20 mouse cellular contexts compared by ENCODE assay signal in genomic region chr4:102821786-102822185, GRCm38 (mm10).
DNase-seq lines count a peak whose midpoint lies in the region; ATAC-seq and TF ChIP-seq lines count a peak whose summit lies in the region.
"Had no signal": no experiment of that assay in that cellular context is flagged by ENCODE, and none has a peak within 500 bp of the region (broad histone marks: within the 10 kb centered on the region; RNA-seq: fewer than 3 reads in every experiment).

No protein-coding gene starts in this region.

- H3K4me2 ChIP-seq in CH12.LX (ENCODE audit: insufficient read depth, low read depth, poor library complexity, severe bottlenecking): no peak overlapping the region
- no peak overlapping the region for H3K4me2 ChIP-seq in lung, postnatal 0 days (replicated peaks; ENCODE audit: low read depth, low read length)
- H3K4me2 ChIP-seq in stomach, postnatal 0 days (replicated peaks; ENCODE audit: low read depth): no peak overlapping the region
- H3K4me2 ChIP-seq: embryonic facial prominence, embryonic 13.5 days; forebrain, embryonic 12.5 days; heart, embryonic 13.5 days; hindbrain, embryonic 12.5 days had no signal

- H3K36me3 ChIP-seq in CH12.LX (replicated peaks in 1 of 2; ENCODE audit: control insufficient read depth in 1 of 2, insufficient read depth in 1 of 2, low read length in 1 of 2): no peaks in the 10 kb centered on the region
- H3K36me3 ChIP-seq in lung, postnatal 0 days (ENCODE audit: insufficient read depth, low read length): no peaks in the 10 kb centered on the region
- no peaks in the 10 kb centered on the region for H3K36me3 ChIP-seq in stomach, postnatal 0 days (ENCODE audit: control insufficient read depth, insufficient read depth, low read length)
- H3K36me3 ChIP-seq: embryonic facial prominence, embryonic 13.5 days; forebrain, embryonic 12.5 days; heart, embryonic 13.5 days; hindbrain, embryonic 12.5 days had no signal

- peak; percentile 66 for TF ChIP-seq EP300 in CH12.LX (IDR thresholded peaks at IDR 0.05; ENCODE audit: low read length)
- peak; percentile 95 for TF ChIP-seq EP300 in lung, postnatal 0 days (IDR thresholded peaks at IDR 0.05)
- no peak for TF ChIP-seq EP300 in stomach, postnatal 0 days (optimal IDR thresholded peaks at IDR 0.05)

- no peaks in the 10 kb centered on the region for H3K27me3 ChIP-seq in CH12.LX (replicated peaks)
- H3K27me3 ChIP-seq in lung, postnatal 0 days (replicated peaks; ENCODE audit: insufficient read depth, low read length): no peaks in the 10 kb centered on the region
- H3K27me3 ChIP-seq in stomach, postnatal 0 days (ENCODE audit: control insufficient read depth, insufficient read depth, low read length): no peaks in the 10 kb centered on the region
- H3K27me3 ChIP-seq: embryonic facial prominence, embryonic 13.5 days; forebrain, embryonic 12.5 days; heart, embryonic 13.5 days; hindbrain, embryonic 12.5 days had no signal

- in situ Hi-C loops in CH12.LX (cut with MboI; ENCODE audit: low pct_ligation_motif_present, low pct_unique_long_range_greater_than_20kb, low sequenced_read_pairs): no loop called here

- peaks cover 9 to 27% of the 10 kb centered on the region in 2 experiments; a peak in 3 of 4 replicates for H3K4me1 ChIP-seq in CH12.LX (ENCODE audit: control insufficient read depth in 1 of 2, insufficient read depth in 2 of 2)
- peaks cover 16% of the 10 kb centered on the region for H3K4me1 ChIP-seq in lung, adult 2 months (ENCODE audit: control insufficient read depth, insufficient read depth, low read length)
- no peaks in the 10 kb centered on the region for H3K4me1 ChIP-seq in lung, postnatal 0 days (ENCODE audit: insufficient read depth, low read depth, low read length)
- no peaks in the 10 kb centered on the region for H3K4me1 ChIP-seq in stomach, postnatal 0 days (replicated peaks; ENCODE audit: control insufficient read depth, insufficient read depth)
- H3K4me1 ChIP-seq: heart, embryonic 13.5 days; hindbrain, embryonic 12.5 days had no signal

- peak; percentile 93 for ATAC-seq in lung, postnatal 0 days
- ATAC-seq in stomach, postnatal 0 days (ENCODE audit: low FRiP score, low TSS enrichment): no peak
- ATAC-seq: forebrain, embryonic 16.5 days; hindbrain, embryonic 16.5 days had no signal

- WGBS in lung, adult 2 months: 28% methylated on average over 4 of the region's 4 CpGs
- 30% methylated on average over 4 of the region's 4 CpGs for WGBS in lung, postnatal 0 days
- 28% methylated on average over 4 of the region's 4 CpGs for WGBS in stomach, postnatal 0 days

- no peak for TF ChIP-seq POLR2A in CH12.LX (IDR thresholded peaks at IDR 0.05; ENCODE audit: low read depth, low read length)
- 0 out of 2 replicates have a peak, but pooled peaks have one; percentile 31 for TF ChIP-seq POLR2A in lung, adult 2 months (IDR thresholded peaks at IDR 0.05; ENCODE audit: borderline replicate concordance, extremely low read depth, low read depth, low read length)

- no peak for TF ChIP-seq RAD21 in CH12.LX (IDR thresholded peaks at IDR 0.05; ENCODE audit: low read depth, low read length)

- H3K9me3 ChIP-seq in CH12.LX (replicated peaks; ENCODE audit: low read length): no peaks in the 10 kb centered on the region
- H3K9me3 ChIP-seq in lung, postnatal 0 days (ENCODE audit: low read length): no peaks in the 10 kb centered on the region
- no peaks in the 10 kb centered on the region for H3K9me3 ChIP-seq in stomach, postnatal 0 days (ENCODE audit: control insufficient read depth, low read length)
- H3K9me3 ChIP-seq: embryonic facial prominence, embryonic 13.5 days; forebrain, embryonic 12.5 days; heart, embryonic 13.5 days; hindbrain, embryonic 12.5 days had no signal

- no peak overlapping the region for H3K9ac ChIP-seq in CH12.LX (ENCODE audit: insufficient read depth, low read depth)
- no peak overlapping the region for H3K9ac ChIP-seq in lung, postnatal 0 days (replicated peaks; ENCODE audit: low read depth)
- H3K9ac ChIP-seq in stomach, postnatal 0 days (ENCODE audit: low read length): no peak overlapping the region
- H3K9ac ChIP-seq: embryonic facial prominence, embryonic 13.5 days; forebrain, embryonic 12.5 days; heart, embryonic 13.5 days; hindbrain, embryonic 12.5 days had no signal

- dilution Hi-C loops in CH12.LX (cut with MboI; ENCODE audit: extremely low pct_ligation_motif_present, extremely low pct_unique_long_range_greater_than_20kb, low sequenced_read_pairs): no loop called here

- H3K27ac ChIP-seq in CH12.LX (ENCODE audit: insufficient read depth, low read depth): no peak overlapping the region
- H3K27ac ChIP-seq in lung, postnatal 0 days (ENCODE audit: low read length): peak overlapping the region; percentile 68
- H3K27ac ChIP-seq in stomach, postnatal 0 days (replicated peaks): no peak overlapping the region
- H3K27ac ChIP-seq: embryonic facial prominence, embryonic 13.5 days; forebrain, embryonic 12.5 days; gastrocnemius, adult 2 months; heart, embryonic 13.5 days; hindbrain, embryonic 12.5 days had no signal

- TF ChIP-seq CTCF in CH12.LX (conservative IDR thresholded peaks at IDR 0.05 in 1 of 2, IDR thresholded peaks at IDR 0.05 in 1 of 2; ENCODE audit: low read depth in 2 of 2, low read length in 2 of 2): no peak
- no peak for TF ChIP-seq CTCF in lung, adult 2 months (IDR thresholded peaks at IDR 0.05; ENCODE audit: insufficient read depth, low read length)
- TF ChIP-seq CTCF in lung, postnatal 0 days (IDR thresholded peaks at IDR 0.05): no peak
- TF ChIP-seq CTCF in stomach, postnatal 0 days (IDR thresholded peaks at IDR 0.05; ENCODE audit: low read depth): no peak

- no peaks in the 10 kb centered on the region for H3K79me2 ChIP-seq in CH12.LX (replicated peaks; ENCODE audit: control insufficient read depth, extremely low read depth, insufficient read depth, poor library complexity, severe bottlenecking)

- no peak overlapping the region for H3K4me3 ChIP-seq in CH12.LX (replicated peaks in 1 of 3; ENCODE audit: low read depth in 2 of 3, low read length in 2 of 3, poor library complexity in 1 of 3)
- H3K4me3 ChIP-seq in lung, adult 2 months (replicated peaks; ENCODE audit: extremely low read depth, low read depth, low read length): no peak overlapping the region
- H3K4me3 ChIP-seq in lung, postnatal 0 days (ENCODE audit: low read depth, low read length): no peak overlapping the region
- H3K4me3 ChIP-seq in stomach, postnatal 0 days (ENCODE audit: low read depth, low read length): no peak overlapping the region
- H3K4me3 ChIP-seq: embryonic facial prominence, embryonic 13.5 days; forebrain, embryonic 12.5 days; gastrocnemius, adult 2 months; heart, embryonic 13.5 days; hindbrain, embryonic 12.5 days had no signal

- peak; percentile 40 for DNase-seq in CH12.LX (ENCODE audit: extremely low read depth)
- DNase-seq in lung, adult 2 months: peak; percentile 9
- peak; percentile 69 for DNase-seq in lung, postnatal 0 days (ENCODE audit: low spot score)
- DNase-seq in lung, postnatal 36 days: peak; percentile 79
- no peak for DNase-seq in stomach, postnatal 0 days (ENCODE audit: low spot score)
- no peak for DNase-seq in adrenal gland, adult 8-10 months
- no peak for DNase-seq in adrenal gland, postnatal 25 days
- DNase-seq: adrenal gland, postnatal 10 days; cerebellum, adult 11-12 months; cerebellum, adult 9-10 months; cerebellum, postnatal 25 days; gastrocnemius, adult 2 months; gastrocnemius, postnatal 25 days; heart, postnatal 4 days had no signal

TF ChIP-seq in CH12.LX, 34 proteins besides CTCF, POLR2A, EP300 and RAD21 (continues in another document):
- TF ChIP-seq MAZ (IDR thresholded peaks at IDR 0.05; ENCODE audit: low read depth, low read length): no peak
- TF ChIP-seq ETS1 (conservative IDR thresholded peaks at IDR 0.05; ENCODE audit: low read depth, low read length): no peak; the same call in 1 of the 2 replicates
- TF ChIP-seq JUND (conservative IDR thresholded peaks at IDR 0.05; ENCODE audit: low read depth, low read length): no peak
- peak; percentile 74 for TF ChIP-seq MYC (IDR thresholded peaks at IDR 0.05; ENCODE audit: low read depth, low read length)
- TF ChIP-seq MEF2A (IDR thresholded peaks at IDR 0.05; ENCODE audit: borderline replicate concordance, low read depth, low read length): 0 out of 2 replicates have a peak, but pooled peaks have one; percentile 10
- no peak for TF ChIP-seq UBTF (IDR thresholded peaks at IDR 0.05; ENCODE audit: low read depth, low read length)
- peak; percentile 57; the same call in 1 of the 2 replicates for TF ChIP-seq MAX (IDR thresholded peaks at IDR 0.05; ENCODE audit: low read length)
- no peak for TF ChIP-seq SMC3 (IDR thresholded peaks at IDR 0.05; ENCODE audit: low read depth, low read length)
- TF ChIP-seq KAT2A (IDR thresholded peaks at IDR 0.05; ENCODE audit: insufficient replicate concordance, low read length): no peak
- TF ChIP-seq ZMIZ1 (IDR thresholded peaks at IDR 0.05; ENCODE audit: low read depth, low read length): no peak
- TF ChIP-seq CHD1 (IDR thresholded peaks at IDR 0.05; ENCODE audit: low read depth, low read length): no peak
- TF ChIP-seq TCF12 (IDR thresholded peaks at IDR 0.05; ENCODE audit: low read depth, low read length): peak; percentile 44; the same call in 1 of the 2 replicates
- TF ChIP-seq MAFK (IDR thresholded peaks at IDR 0.05; ENCODE audit: insufficient replicate concordance, low read length): no peak
- TF ChIP-seq IRF4 (IDR thresholded peaks at IDR 0.05; ENCODE audit: low read depth, low read length): no peak
- TF ChIP-seq CHD2 (IDR thresholded peaks at IDR 0.05; ENCODE audit: low read length): no peak
- peak; percentile 40; the same call in 1 of the 2 replicates for TF ChIP-seq MXI1 (IDR thresholded peaks at IDR 0.05; ENCODE audit: low read depth, low read length)
- TF ChIP-seq ZNF384 (IDR thresholded peaks at IDR 0.05; ENCODE audit: low read depth, low read length): no peak
- TF ChIP-seq JUN (IDR thresholded peaks at IDR 0.05; ENCODE audit: insufficient read depth, low read depth, low read length): peak; percentile 5; the same call in 1 of the 2 replicates
- no peak for TF ChIP-seq E2F4 (IDR thresholded peaks at IDR 0.05; ENCODE audit: insufficient replicate concordance, low read depth, low read length)
- no peak for TF ChIP-seq USF2 (conservative IDR thresholded peaks at IDR 0.05; ENCODE audit: low read depth, low read length)
- peak; percentile 28; the same call in 1 of the 2 replicates for TF ChIP-seq NRF1 (IDR thresholded peaks at IDR 0.05; ENCODE audit: low read depth, low read length)
- no peak for TF ChIP-seq POLR2AphosphoS2 (IDR thresholded peaks at IDR 0.05; ENCODE audit: low read depth, low read length)
- TF ChIP-seq BHLHE40 (IDR thresholded peaks at IDR 0.05; ENCODE audit: low read depth, low read length): 0 out of 2 replicates have a peak, but pooled peaks have one; percentile 17
- no peak for TF ChIP-seq ZKSCAN1 (IDR thresholded peaks at IDR 0.05; ENCODE audit: borderline replicate concordance, low read depth, low read length)
- TF ChIP-seq PAX5 (IDR thresholded peaks at IDR 0.05; ENCODE audit: low read length): no peak
- 0 out of 2 replicates have a peak, but pooled peaks have one; percentile 21 for TF ChIP-seq SIN3A (IDR thresholded peaks at IDR 0.05; ENCODE audit: low read length)

Comparison
In these comparisons a context has a peak if more than half of its experiments do, and no peak if none do; other contexts are left out.
1. DNase-seq: peak in CH12.LX (single experiment), lung, adult 2 months (single experiment), lung, postnatal 0 days (single experiment) and lung, postnatal 36 days (single experiment); none in stomach, postnatal 0 days (single experiment), adrenal gland, adult 8-10 months (single experiment) and adrenal gland, postnatal 25 days (single experiment).